Mouse (Mus musculus) MN1 (cell line): Measurements from ENCODE around the gene Cpped1.
A peak's percentile ranks its signal among the peaks of the same experiment; 100 is the strongest.

Source experiments
- DNase-seq: peaks from one replicate; pipeline ENCODE4 v3.0.0-alpha.2; 2016; ENCODE audit warnings: low spot score

Gene Cpped1

DNA sequence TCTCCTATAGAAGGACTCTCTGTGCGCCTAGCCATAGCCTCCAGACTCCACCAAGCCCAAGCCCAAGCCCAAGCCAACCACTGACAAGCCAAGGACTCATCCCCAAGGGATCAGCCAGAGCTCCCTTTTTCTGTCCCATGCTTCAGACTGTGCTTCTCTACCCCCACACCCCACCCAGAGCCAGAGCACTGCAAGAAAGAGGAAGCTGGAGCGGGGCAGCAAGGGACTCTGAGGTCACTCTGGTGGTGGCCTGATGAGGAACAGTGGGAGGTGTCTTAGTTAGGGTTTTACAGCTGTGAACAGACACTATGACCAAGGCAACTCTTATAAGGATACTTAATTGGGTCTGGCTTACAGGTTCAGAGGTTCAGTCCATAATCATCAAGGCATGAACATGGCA is 65.8 kb downstream of the Cpped1 start:
- no peak for DNase-seq

DNA sequence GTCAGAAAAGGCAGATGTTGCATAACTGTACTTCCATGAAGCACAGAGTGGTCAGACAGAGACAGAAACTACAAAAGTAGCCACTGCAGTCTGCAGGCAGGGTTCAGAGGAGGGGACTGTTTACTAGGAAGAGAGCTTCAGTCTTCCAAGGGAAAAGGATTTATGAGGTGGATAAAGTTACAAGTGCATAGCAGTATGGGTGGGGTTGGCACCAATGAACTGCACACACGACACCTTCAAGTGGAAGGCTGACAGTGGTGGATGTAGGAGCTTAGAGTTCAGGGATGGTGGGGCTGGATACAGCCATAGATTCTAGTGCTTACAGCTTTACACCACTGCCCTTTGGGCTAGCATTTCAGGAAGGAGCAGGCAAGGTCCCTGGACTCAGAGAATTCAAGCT is 75.8 kb downstream of the Cpped1 start:
- no peak for DNase-seq

DNA sequence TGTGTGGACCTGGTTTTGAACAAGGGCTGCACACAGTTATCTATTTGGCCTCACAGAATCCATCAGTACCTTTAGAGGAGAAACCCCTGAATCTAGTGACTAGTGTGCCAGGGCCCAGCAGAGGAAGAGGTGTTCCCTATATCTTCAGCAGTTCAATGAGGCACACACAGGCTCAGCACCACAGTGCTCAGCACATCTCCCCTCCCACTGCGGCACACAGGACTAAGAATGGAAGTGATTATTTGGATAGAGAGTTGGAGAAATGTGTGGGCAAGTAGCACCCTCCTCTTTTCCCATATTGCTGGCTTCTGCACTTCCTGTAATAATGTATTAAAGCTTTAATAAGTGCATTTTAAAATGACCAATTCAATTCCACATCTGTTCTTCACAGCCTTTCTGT is 80.4 kb downstream of the Cpped1 start:
- DNase-seq: no peak

DNA sequence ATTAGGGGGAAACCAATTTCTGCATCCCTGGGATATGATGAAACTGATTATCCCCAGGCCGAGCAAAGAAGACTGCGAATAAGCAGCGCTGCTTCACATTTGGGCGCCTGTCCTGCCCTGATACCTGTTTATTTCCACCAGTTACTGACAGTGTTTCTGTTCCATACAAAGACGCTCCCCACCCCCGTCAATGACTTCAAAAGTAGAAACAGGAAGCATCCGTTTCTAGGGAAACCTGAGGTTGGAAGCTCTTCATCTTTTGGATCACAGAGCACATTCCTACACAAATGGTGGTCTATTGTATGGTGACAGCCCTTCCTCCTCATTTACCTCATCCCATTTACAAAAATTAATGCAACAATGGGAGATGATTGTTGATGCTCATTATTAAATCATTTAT is 84.4 kb downstream of the Cpped1 start:
- no peak for DNase-seq

DNA sequence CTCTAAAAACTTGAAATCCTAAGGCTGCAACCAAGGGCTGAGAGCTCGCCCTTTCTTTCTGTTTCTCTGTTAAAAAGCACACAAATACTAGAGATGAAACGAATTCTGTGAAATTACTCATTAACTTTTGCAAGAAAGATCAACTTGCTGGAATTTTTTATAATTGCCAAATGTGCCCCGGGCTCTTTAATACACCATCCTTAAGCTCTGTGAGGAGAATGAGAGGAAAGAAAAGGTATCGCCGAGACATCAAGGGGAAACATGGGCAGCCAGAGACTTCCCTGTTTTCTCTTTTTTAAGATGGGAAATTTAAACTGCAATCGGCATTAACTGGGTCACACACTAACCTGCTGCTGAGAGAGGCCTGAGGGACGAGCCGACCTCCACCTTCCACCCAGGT is 84.9 kb downstream of the Cpped1 start:
- DNase-seq: no peak

DNA sequence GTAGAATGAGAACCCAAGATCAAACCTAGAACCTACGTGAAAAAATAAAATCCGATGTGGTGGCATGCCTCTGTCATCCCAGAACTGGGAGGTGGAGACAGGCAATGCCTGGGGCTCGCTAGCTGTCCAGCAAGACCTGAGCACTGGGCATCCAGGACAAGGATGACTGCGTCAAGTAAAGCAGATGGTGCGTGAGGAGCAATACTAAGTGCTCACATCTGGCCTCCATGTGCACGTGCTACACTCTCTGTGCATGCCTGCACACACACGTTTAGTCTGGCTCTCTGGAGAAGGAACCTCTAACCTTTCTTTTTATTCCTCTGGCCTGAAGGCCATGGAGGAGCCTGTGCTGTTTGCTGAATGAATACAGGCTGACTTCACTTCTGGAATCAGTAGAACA is 88.5 kb downstream of the Cpped1 start:
- DNase-seq: no peak

DNA sequence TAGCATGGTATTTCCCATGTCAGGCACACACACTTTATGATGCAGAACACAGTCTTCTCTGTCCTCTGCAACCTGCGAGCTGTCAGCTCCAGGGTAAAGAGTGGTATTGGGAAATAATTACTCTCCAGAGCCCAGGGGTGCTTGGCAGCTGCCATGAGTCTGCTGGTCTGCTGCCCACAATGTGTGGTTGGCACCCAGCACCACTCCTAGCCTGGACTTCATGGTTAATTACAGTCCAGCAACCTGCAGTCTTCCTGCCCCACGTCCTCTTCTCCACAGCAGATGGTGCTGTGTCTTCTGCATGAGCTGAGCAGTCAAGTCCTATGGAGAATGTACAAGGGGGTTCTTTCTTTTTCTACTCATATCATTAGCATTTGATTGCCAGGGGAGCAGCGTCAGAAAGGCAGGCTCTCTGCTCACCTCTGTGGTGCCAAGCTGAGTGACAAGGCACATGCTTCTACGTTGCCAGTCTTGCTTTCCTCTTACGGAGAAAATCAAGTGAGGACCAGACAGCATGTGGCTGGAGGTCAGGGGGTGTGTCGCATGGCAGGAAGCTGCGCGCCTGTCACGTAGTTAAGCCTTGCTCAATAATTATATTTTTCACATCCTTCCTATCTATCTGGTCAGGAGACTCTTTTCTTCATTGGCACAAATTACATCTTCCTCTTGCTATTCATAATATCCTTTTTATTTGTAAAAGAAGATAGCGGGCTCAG is 94.2 kb downstream of the Cpped1 start:
- peak; percentile 61 for DNase-seq

DNA sequence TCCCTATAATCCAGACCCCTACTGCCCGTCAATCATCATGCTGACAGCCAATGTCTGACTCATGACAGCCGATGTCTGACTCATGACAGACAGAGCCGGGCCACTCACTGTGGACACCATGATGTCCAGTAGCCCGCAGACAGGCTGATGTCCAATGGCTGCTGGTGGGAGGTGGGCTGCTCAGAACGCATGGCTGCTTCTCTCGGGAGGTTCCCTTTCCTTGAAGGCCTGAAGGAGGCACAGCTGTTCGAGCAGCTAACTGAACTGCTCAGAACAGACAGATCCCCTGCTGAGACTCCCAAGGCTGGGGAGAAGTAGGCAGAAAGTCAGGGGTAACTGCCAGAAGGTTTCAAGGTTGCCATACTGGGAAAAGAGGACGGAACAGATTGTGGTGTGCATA is 97.1 kb downstream of the Cpped1 start:
- DNase-seq: no peak

DNA sequence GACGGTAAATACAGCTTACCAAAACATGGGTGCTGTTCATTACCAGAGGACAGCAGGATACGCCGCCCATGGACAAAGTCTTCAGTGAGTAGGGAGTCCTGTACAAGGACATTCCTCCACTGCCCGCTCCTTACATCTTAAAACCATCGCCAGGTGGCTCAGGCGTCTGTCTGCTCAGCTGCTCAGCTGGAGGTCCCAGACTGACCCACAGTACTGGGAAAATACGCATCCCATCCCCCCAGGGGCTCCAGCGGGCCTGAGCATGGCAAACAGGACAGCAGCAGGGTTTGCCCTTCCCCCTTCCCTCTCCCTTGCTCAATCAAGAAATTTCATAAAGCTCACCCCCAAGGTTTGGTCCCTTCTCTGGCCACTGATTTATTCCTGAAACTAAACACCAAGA is 99.6 kb downstream of the Cpped1 start:
- DNase-seq: no peak

DNA sequence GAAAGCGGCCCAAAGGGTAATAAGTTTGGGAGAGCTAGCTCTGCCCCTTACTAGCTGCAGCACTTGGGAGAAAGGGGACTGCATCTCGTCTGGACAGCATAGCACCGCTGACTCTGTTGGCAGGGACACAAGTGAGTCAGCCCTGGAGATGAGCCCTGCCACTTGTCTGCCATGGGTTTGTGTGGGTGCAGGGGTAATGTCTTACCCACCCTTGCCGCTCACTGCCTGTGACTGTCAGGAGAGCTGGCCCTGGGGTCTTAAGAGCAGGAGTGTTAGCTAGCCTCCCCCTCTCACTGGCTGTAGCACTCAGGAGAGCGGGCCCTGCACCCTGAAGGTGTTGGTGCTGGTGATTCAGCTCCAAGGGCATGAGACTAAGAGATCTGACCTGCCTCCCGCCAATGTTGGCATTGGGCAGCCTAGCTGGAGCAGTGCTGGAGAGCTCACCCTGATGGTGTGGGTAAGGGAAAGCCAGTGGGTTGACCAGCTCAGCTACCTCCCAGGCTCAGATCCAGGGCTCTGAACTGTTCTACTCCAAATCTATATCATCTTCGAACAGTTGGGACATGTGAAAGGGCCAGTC is 107.2 kb downstream of the Cpped1 start:
- no peak for DNase-seq

DNA sequence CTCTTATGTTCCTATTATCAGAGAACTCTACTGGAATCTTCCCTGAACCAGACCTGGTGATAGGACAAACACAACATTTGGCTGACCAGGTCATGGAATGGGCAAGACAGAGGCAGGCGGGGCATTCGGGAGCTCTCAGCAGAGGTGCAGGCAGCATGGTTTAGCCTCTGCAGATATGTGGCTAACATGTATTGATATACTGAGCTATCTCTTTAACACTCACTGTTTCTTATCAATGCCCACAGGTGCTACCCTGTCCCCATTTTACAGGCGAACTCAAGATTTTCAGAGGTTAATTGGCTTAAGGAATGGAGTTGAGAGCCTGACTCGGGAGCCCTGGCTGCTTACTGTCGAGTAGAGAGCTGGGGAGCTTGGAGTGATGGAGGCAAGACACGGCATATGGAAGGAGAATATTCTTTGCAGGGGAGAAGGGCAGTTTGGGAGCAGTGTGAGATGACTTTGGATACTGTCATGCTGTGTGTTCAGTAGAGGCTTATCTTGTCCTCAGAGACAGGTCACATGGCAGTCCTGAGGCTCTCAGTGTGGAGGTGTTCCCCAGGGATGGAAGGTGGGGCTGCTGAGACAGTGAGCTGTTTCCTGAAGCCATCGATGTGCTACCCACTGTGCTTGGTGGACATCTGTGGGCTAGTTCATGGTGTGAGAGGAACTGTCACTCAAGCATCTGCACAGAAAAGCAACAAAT is 113.3 kb downstream of the Cpped1 start:
- DNase-seq: no peak

DNA sequence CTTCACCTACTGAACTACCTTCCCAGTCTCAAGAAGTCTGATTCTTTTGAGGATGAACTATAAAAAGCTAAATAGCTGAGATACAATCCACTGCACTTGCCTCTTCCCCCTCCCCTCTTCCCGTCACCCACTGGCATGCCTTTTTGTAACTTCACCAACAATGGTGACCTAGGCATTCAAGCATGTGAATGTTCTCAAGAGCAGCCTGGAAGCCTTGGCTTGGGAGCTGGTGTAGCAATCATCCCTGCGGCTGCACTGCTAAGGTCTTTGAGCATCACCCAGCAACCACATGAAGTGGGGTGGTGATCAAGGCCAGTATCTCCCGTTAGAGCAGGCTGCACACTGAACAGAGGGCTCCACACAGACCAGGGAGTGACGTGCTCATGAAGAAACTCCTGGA is 114.6 kb downstream of the Cpped1 start:
- DNase-seq: no peak

DNA sequence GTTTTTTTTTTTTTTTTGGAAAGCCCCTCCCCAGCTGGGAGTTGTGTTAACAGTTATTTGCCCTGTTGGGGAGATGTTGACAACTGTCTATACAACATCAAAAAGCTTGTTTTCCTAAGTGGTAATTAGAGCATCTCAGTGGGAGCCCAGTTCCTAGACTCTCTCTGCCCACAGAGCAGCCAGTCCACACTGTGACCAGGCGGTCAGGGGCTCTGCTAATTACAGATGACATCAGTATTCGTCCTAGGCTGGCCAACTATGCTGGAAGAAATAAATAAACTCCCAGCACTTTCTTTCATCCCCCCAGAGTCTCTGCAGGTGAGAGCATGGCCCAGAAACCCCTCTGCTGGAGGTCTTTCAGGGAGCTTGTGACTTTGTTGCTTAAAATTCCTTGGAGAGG is 115.9 kb downstream of the Cpped1 start:
- no peak for DNase-seq

DNA sequence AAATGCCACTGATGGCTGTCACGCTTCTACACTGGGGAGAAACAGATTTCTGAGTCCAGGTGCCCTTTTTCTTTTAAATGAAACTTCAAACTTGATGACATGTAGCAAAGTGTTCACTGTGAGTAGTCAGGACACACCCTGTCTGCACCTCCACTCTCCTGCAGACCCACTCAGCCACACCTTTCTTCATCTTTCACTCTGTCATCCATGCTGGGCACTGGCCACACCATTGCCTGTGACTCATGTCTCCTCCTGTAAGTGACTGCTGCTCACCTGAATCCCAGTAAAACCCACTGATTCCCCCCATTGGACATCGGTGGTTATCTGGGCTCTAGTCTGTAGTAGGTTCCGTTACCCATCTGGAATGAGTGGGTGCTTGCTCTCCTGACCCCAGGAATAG is 118.8 kb downstream of the Cpped1 start:
- DNase-seq: no peak

DNA sequence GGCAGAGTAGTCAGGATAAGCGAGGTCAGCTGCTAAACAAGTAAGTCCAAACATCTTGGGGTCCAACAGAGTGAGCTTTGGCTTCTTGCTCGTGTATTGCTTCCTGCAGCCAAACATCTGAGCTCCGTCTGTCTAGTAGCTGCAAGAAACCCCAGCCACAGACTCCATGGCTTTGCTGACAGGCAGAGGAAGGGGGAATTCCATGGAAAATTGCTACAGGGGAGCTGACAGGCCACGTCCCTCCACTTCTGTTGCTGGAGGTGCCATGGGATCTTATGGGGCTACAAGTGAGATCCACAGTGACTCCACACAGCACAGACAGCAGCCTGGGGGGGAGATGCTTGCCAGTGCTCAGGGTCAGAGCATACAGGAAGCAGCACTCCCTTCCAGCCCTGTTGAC is 123.4 kb downstream of the Cpped1 start:
- no peak for DNase-seq

DNA sequence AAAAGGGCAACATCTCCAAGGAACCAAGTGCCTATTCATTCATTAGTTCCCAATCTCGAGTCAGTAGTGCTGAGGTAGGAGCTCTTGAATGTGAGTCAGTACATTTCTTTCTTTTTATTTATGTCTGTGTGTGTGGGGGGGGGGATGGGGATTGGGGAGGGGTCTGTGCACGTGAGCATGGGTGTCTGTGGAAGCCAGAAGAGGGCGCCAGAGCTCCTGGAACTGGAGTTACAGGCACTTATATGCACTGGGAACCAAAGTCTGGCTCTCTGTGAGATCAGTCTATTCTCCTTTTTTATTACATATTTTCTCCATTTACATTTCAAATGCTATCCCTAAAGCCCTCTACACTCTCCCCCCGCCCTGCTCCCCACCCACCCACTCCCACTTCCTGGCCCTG is 124.9 kb downstream of the Cpped1 start:
- no peak for DNase-seq

DNA sequence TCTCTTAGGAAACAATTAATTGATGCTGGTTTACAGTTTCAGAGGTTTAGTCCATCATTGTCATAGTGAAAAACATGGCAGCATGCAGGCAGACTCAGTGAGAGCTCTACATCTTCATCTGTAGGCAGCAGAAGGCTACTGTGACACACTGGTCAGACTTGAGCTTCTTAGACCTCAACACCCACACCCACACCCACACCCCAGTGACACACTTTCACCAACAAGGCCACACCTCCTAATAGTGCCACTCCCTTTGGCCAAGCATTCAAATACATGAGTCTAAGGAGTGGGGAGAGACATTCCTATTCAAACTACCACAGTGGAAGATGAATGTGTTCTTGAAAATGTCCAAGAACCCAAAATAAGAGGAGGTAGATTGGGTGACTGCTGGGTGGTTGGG is 125.9 kb downstream of the Cpped1 start:
- no peak for DNase-seq

DNA sequence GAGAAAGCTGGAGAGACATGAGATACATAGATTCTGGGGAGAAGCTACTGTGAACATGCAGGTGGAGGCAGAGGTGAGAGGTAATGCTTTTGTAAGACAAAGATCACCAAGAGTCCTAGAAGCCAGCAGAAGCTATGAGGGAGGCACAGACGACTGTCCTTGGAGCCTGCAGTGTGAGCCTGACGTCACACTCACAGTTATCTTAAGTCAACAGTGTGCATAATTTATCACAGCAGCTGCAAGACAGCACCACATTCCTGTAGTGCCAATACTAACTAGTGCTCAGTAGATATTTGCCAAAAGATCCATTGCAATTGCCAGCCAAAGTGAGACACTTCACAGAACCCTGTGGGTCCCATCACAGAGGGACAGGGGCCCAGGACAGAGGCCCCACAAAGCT is 127.2 kb downstream of the Cpped1 start:
- no peak for DNase-seq

DNA sequence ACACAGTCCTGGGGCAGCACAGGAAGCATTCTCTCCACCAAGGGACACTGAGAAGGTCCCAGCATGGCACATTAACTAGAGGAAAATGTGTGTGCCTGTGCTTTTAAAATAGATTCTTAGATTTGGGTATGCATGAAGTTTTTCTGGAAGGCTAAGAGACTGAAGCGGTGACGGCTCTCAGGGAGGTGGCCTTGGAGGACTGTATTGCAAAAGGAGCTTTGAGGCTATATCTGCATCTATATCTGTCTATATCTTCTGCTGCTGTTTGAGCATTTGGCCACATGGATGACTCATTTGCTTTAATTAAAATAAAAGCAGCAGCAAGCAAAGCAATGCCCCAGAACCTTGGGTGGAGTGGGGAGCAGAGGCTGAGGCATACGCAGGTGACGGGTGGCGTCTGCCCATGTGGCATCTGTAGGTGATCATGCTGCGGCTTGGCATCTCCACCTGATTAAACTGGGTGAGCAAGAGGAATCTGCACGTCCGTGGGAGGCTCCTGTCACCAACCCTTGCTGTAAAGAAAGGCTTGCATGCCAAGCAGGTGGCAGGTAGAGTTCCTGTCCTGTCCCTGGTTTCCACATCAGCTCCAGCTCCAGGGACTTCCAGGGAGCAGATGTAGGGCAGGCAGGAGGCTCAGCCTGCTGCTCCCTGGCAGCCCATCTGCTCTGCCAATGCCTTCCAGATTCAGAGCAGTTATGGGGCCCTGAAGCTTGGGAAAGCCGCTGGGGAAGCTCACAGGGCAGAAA is 130.4 kb downstream of the Cpped1 start:
- DNase-seq: no peak

DNA sequence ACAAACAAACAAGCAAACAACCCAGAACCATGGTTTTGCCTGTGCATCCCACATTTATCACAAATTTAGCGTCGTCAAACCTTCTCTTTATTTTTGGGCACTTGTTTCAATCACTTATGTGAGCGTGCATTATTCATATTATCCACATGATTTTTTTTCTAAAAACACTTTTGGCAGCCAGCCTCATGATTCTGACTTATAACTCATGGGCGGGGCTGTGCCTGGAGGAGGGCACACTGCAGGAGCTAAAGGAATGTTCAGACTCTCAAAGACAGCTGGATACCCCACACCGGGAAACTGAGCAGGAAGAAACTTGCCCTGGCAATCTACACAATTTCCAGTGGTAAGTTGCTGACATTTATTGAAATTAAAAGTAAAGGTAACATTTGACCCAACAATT is 131.1 kb downstream of the Cpped1 start:
- DNase-seq: no peak

DNA sequence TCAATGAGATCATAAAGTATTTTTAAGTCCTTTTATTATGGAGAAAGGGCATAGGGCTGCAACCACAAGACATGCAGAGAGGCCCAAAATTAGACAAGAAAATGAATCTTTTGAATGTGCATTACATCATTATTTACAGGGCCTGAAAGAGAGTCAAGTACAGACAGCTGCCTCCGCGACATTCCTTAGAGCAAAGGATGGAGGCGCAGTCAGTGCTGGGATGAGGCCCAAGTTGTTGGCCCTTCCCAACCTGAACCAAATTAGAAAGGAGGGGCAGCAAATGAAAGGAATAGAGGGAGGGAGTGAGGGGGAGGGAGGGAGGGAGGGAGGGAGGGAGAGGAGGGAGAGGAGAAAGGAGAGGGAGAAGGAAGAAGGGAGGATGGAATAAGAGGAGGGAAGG is 132.7 kb downstream of the Cpped1 start:
- no peak for DNase-seq

DNA sequence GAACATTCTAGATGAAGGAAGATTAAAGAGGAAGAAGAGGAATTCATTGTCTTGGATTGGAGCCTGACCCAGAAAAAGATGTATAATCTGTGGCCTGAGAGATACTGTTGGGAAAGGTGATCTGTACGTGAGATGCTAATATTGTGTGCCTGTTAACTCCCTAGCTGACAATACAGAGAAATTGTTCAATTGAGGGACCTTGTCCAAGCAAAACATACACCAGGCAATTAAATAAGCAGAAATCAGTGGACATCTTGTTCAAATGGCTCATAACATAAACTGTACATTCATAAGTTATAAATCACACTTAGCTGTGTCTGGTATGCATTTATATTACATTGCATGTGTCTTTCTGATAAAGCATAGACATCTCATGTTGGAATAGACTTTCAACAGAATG is 134.9 kb downstream of the Cpped1 start:
- DNase-seq: no peak

DNA sequence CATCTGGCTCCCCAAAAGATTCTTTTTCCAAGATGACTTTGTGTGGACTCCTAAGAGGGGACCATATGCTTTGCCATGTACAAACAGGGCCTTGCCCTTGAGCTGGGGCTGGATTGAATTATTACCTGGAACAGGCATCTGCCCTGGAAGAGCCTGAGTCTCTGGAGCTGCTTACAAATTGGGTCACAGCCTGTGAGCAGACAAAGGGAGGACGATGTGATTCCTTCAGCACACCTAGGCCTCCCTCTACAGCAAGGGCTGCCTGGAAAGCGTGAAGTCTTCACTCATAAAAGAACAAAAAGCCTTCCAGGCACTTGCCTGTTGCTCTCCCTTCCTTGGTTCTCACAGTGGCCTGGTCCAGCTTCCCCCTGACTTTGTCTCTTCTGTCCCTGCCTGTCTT is 136.9 kb downstream of the Cpped1 start:
- no peak for DNase-seq
